Comparison of ENCODE assay signal across 8 mouse cellular contexts in genomic region chr10:60218591-60219499, GRCm38 (mm10). TPM values are rescaled to one million over a fixed set of nuclear protein-coding genes. Genes with fewer than 3 reads are reported as not detected.
DNase-seq lines count a peak whose midpoint lies in the region; ATAC-seq lines count a peak whose summit lies in the region.

Gene Chst3 (minus strand): TSS chr10:60219260.

- peak within 1 kb of the TSS; percentile 62 for H3K27ac ChIP-seq in forebrain, embryonic 11.5 days (ENCODE audit: low read depth, low read length)
- H3K27ac ChIP-seq in limb, embryonic 11.5 days (replicated peaks; ENCODE audit: low read depth, low read length): peak within 1 kb of the TSS; percentile 56; the same call in 1 of the 2 replicates
- peak within 1 kb of the TSS; percentile 93 for H3K27ac ChIP-seq in midbrain, embryonic 10.5 days (replicated peaks)

- peak within 1 kb of the TSS; percentile 63 for H3K4me3 ChIP-seq in forebrain, embryonic 11.5 days (ENCODE audit: low read depth, low read length)
- H3K4me3 ChIP-seq in limb, embryonic 11.5 days (ENCODE audit: low read depth, low read length): peak within 1 kb of the TSS; percentile 81
- H3K4me3 ChIP-seq in midbrain, embryonic 10.5 days: peak within 1 kb of the TSS; percentile 92

- H3K9me3 ChIP-seq in forebrain, embryonic 11.5 days (ENCODE audit: control insufficient read depth, low read length): no peaks in the 10 kb centered on the region
- H3K9me3 ChIP-seq in limb, embryonic 11.5 days (ENCODE audit: control insufficient read depth, low read length): no peaks in the 10 kb centered on the region
- H3K9me3 ChIP-seq in midbrain, embryonic 10.5 days (replicated peaks): no peaks in the 10 kb centered on the region

- DNase-seq in spleen, adult 18-20 months: peak; percentile 68 to 69
- DNase-seq in spleen, adult 12 weeks (ENCODE audit: low spot score): no peak
- peak; percentile 85 for DNase-seq in forebrain, embryonic 11.5 days (ENCODE audit: low spot score)
- peak; percentile 47 to 55 for DNase-seq in heart, postnatal 36 days
- peak; percentile 75 for DNase-seq in limb, embryonic 11.5 days (ENCODE audit: low spot score)
- peak; percentile 77 for DNase-seq in midbrain, embryonic 10.5 days (ENCODE audit: low spot score)
- peak; percentile 69 to 72 for DNase-seq in spleen, postnatal 36 days (ENCODE audit: low spot score in 2 of 2)
- no peak for DNase-seq in frontal cortex, adult 2 months (ENCODE audit: extremely low spot score in 1 of 2, low spot score in 1 of 2)

- peak; percentile 89 for ATAC-seq in forebrain, embryonic 11.5 days (replicated peaks; ENCODE audit: low FRiP score)
- ATAC-seq in limb, embryonic 11.5 days (ENCODE audit: insufficient number of reproducible peaks, low FRiP score, low TSS enrichment, low read depth): peak; percentile 78

- peak within 1 kb of the TSS; percentile 88 for H3K4me2 ChIP-seq in forebrain, embryonic 11.5 days (ENCODE audit: low read depth, low read length, severe bottlenecking)
- peak within 1 kb of the TSS; percentile 90 for H3K4me2 ChIP-seq in limb, embryonic 11.5 days (ENCODE audit: low read depth, severe bottlenecking)

- H3K27me3 ChIP-seq in forebrain, embryonic 11.5 days (ENCODE audit: control insufficient read depth, insufficient read depth, low read length): no peaks in the 10 kb centered on the region
- H3K27me3 ChIP-seq in limb, embryonic 11.5 days (ENCODE audit: control insufficient read depth, insufficient read depth, low read length): no peaks in the 10 kb centered on the region
- peaks cover 45% of the 10 kb centered on the region for H3K27me3 ChIP-seq in midbrain, embryonic 10.5 days (ENCODE audit: low read depth, poor library complexity, severe bottlenecking)

- WGBS in forebrain, embryonic 11.5 days: under 1% methylated on average over 73 of the region's 83 CpGs
- under 1% methylated on average over 80 of the region's 83 CpGs for WGBS in limb, embryonic 11.5 days
- WGBS in midbrain, embryonic 10.5 days: under 1% methylated on average over 82 of the region's 83 CpGs

- H3K4me1 ChIP-seq in forebrain, embryonic 11.5 days (replicated peaks; ENCODE audit: control insufficient read depth, insufficient read depth, low read length): peaks cover 12% of the 10 kb centered on the region; the same call in 1 of the 2 replicates
- no peaks in the 10 kb centered on the region for H3K4me1 ChIP-seq in limb, embryonic 11.5 days (ENCODE audit: control insufficient read depth, insufficient read depth, low read length)
- peaks cover 38% of the 10 kb centered on the region for H3K4me1 ChIP-seq in midbrain, embryonic 10.5 days

- no peaks in the 10 kb centered on the region for H3K36me3 ChIP-seq in forebrain, embryonic 11.5 days (ENCODE audit: control insufficient read depth, insufficient read depth, low read length)
- no peaks in the 10 kb centered on the region for H3K36me3 ChIP-seq in limb, embryonic 11.5 days (ENCODE audit: control insufficient read depth, insufficient read depth, low read length)
- no peaks in the 10 kb centered on the region for H3K36me3 ChIP-seq in midbrain, embryonic 10.5 days

- H3K9ac ChIP-seq in forebrain, embryonic 11.5 days (ENCODE audit: low read length): peak within 1 kb of the TSS; percentile 86
- H3K9ac ChIP-seq in limb, embryonic 11.5 days (ENCODE audit: low read length): peak within 1 kb of the TSS; percentile 88

- intact Hi-C loops in heart, postnatal 36 days (cut with DNase I): no loop called here

RNA-seq across cellular contexts. Expression of gene Chst3, which starts in this region (rescaled TPM):
- 2.8 and 3.2 TPM in 2 replicates for polyA plus RNA-seq in forebrain, embryonic 11.5 days (2014; fragmentation: Nextera tagmentation; extraction: Ambion mirVana)
- 1 to 10 TPM; 1.0 to 1.1 TPM for total RNA-seq in heart, postnatal 36 days (2021)
- 1.3 and 2.0 TPM in 2 replicates for polyA plus RNA-seq in limb, embryonic 11.5 days (2014; fragmentation: Nextera tagmentation; extraction: Ambion mirVana)
- 2.0 and 2.5 TPM in 2 replicates for polyA plus RNA-seq in midbrain, embryonic 10.5 days (2016; fragmentation: Nextera tagmentation; extraction: Ambion mirVana)
- 1.8 TPM in 2 replicates for polyA plus RNA-seq in frontal cortex, adult 2 months (2012; rRNA removed)

Comparison
In these comparisons a context has a peak if more than half of its experiments do, and no peak if none do; other contexts are left out.
1. DNase-seq: peak in spleen, adult 18-20 months (2 of 2), forebrain, embryonic 11.5 days (single experiment), heart, postnatal 36 days (2 of 2), limb, embryonic 11.5 days (single experiment), midbrain, embryonic 10.5 days (single experiment) and spleen, postnatal 36 days (2 of 2); none in spleen, adult 12 weeks (single experiment) and frontal cortex, adult 2 months (0 of 2).
2. Peak in every context shown above with its lines, with median percentiles within 50 percentile points of each other: H3K27ac ChIP-seq and H3K4me3 ChIP-seq.